Comparison of ENCODE assay signal across 26 mouse cellular contexts in the genomic region with DNA sequence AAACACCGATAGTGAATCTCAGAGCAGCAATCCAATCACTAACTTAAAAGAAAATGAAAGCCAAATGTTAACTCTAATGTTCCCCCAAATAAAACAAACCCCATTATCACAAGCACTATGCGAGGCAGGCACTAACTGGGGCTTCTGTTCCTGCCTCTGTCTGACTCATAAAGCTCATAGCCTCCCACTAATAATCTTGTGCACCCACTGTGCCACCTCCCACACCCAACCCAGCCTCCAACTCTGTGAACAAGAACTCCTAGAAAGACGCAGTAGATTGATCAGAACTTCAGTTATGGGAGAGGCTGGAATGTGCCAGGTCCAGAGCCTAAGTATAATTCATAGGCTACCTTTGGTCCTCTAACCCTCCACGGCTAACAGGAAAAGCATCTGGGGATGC. TPM values are rescaled to one million over a fixed set of nuclear protein-coding genes. Genes with fewer than 3 reads are reported as not detected.
DNase-seq lines count a peak whose midpoint lies in the region; TF ChIP-seq lines count a peak whose summit lies in the region.
"Had no signal": no experiment of that assay in that cellular context is flagged by ENCODE, and none has a peak within 500 bp of the region (broad histone marks: within the 10 kb centered on the region; RNA-seq: fewer than 3 reads in every experiment).

No protein-coding gene starts in this region.

- intact Hi-C loops in heart, postnatal 14 days (cut with DNase I): no loop called here

- H3K27ac ChIP-seq in olfactory bulb, adult 2 months (ENCODE audit: insufficient read depth, low read depth, low read length): peak overlapping the region; percentile 47
- H3K27ac ChIP-seq: embryonic facial prominence, embryonic 10.5 days; embryonic facial prominence, embryonic 13.5 days; forebrain, embryonic 12.5 days; forebrain, embryonic 15.5 days; gastrocnemius, adult 2 months; hindbrain, embryonic 10.5 days; hindbrain, embryonic 13.5 days had no signal

- WGBS in olfactory bulb, adult 2 months: 38% methylated on average over 4 of the region's 4 CpGs

- TF ChIP-seq CTCF in olfactory bulb, adult 2 months (IDR thresholded peaks at IDR 0.05; ENCODE audit: insufficient read depth, low read depth, low read length): no peak

- no peak for TF ChIP-seq POLR2A in olfactory bulb, adult 2 months (IDR thresholded peaks at IDR 0.05; ENCODE audit: insufficient read depth, low read depth, low read length)

- DNase-seq in layer of hippocampus, adult 18-20 months (ENCODE audit: low spot score in 2 of 2): peak; percentile 23 to 51
- no peak for DNase-seq in layer of hippocampus, adult 9-11 months
- DNase-seq in right cerebral cortex, adult 18-20 months: peak; percentile 40
- DNase-seq in right cerebral cortex, postnatal 25 days: no peak
- no peak for DNase-seq in heart, postnatal 14 days
- DNase-seq: adrenal gland, postnatal 10 days; adrenal gland, postnatal 36 days; B cell, adult 2 months; cerebellum, adult 11-12 months; cerebellum, adult 8-10 months; cerebellum, postnatal 10 days; cerebellum, postnatal 36 days; embryo, embryonic 11 days; gastrocnemius, adult 2 months; gastrocnemius, postnatal 14 days; heart, adult 11 months; heart, postnatal 36 days had no signal

- H3K4me3 ChIP-seq in olfactory bulb, adult 2 months (ENCODE audit: insufficient read depth, low read depth, low read length): no peak overlapping the region
- H3K4me3 ChIP-seq: embryonic facial prominence, embryonic 10.5 days; embryonic facial prominence, embryonic 13.5 days; erythroblast, embryonic 14.5 days; forebrain, embryonic 12.5 days; forebrain, embryonic 15.5 days; gastrocnemius, adult 2 months; hindbrain, embryonic 10.5 days; hindbrain, embryonic 13.5 days had no signal

- H3K4me1 ChIP-seq in olfactory bulb, adult 2 months (ENCODE audit: control insufficient read depth, insufficient read depth, low read length): peaks cover 4% of the 10 kb centered on the region; the same call in 1 of the 2 replicates
- H3K4me1 ChIP-seq: embryonic facial prominence, embryonic 10.5 days; embryonic facial prominence, embryonic 13.5 days; forebrain, embryonic 12.5 days; forebrain, embryonic 15.5 days; hindbrain, embryonic 10.5 days; hindbrain, embryonic 13.5 days had no signal

RNA-seq across cellular contexts. Expression of a gene that starts 15.1 kb away (rescaled TPM):
- 10 to 100 TPM; 21.7 to 23.4 TPM for total RNA-seq in layer of hippocampus, adult 18-20 months (2021)
- not detected in 2 replicates for polyA plus RNA-seq in olfactory bulb, adult 2 months (2012; ENCODE audit: insufficient read depth, insufficient read length, low replicate concordance, missing spikeins)
- total RNA-seq in heart, postnatal 14 days (2021): 1 to 10 TPM; 7.9 to 8.4 TPM
- polyA plus RNA-seq: erythroblast, embryonic 14.5 days had no signal

RNA-seq across cellular contexts. Expression of a gene that starts 24.3 kb away (rescaled TPM):
- total RNA-seq in layer of hippocampus, adult 18-20 months (2021): not detected
- not detected in 2 replicates for polyA plus RNA-seq in olfactory bulb, adult 2 months (2012; ENCODE audit: insufficient read depth, insufficient read length, low replicate concordance, missing spikeins)
- total RNA-seq in heart, postnatal 14 days (2021): 1 to 10 TPM in 1 of 2 experiments, under 1 TPM in 1; 0.43 to 1.3 TPM
- polyA plus RNA-seq: erythroblast, embryonic 14.5 days; Patski had no signal

Comparison
In these comparisons a context has a peak if more than half of its experiments do, and no peak if none do; other contexts are left out.
1. DNase-seq: peak in layer of hippocampus, adult 18-20 months (2 of 2) and right cerebral cortex, adult 18-20 months (single experiment); none in layer of hippocampus, adult 9-11 months (single experiment), right cerebral cortex, postnatal 25 days (single experiment) and heart, postnatal 14 days (0 of 2).